24 mouse cellular contexts compared by ENCODE assay signal in genomic region chr13:109920256-109920655, GRCm38 (mm10).
"Had no signal": no experiment of that assay in that cellular context is flagged by ENCODE, and none has a peak within 500 bp of the region (broad histone marks: within the 10 kb centered on the region; RNA-seq: fewer than 3 reads in every experiment).

No protein-coding gene starts in this region.

- H3K4me2 ChIP-seq: heart, embryonic 12.5 days; hindbrain, embryonic 13.5 days; hindbrain, embryonic 15.5 days; intestine, embryonic 15.5 days; kidney, embryonic 15.5 days; limb, embryonic 13.5 days; limb, embryonic 15.5 days; liver, embryonic 12.5 days had no signal

- ATAC-seq: hindbrain, postnatal 0 days; intestine, embryonic 15.5 days; liver, embryonic 12.5 days had no signal

- H3K4me1 ChIP-seq: hindbrain, embryonic 15.5 days; intestine, embryonic 15.5 days; limb, embryonic 15.5 days had no signal

- H3K4me3 ChIP-seq: heart, embryonic 10.5 days; heart, embryonic 12.5 days; hindbrain, embryonic 13.5 days; hindbrain, embryonic 15.5 days; intestine, embryonic 15.5 days; kidney, embryonic 15.5 days; limb, embryonic 13.5 days; limb, embryonic 15.5 days; liver, embryonic 12.5 days had no signal

- H3K36me3 ChIP-seq: heart, embryonic 10.5 days; heart, embryonic 12.5 days; hindbrain, embryonic 13.5 days; hindbrain, embryonic 15.5 days; intestine, embryonic 15.5 days; kidney, embryonic 15.5 days; limb, embryonic 13.5 days; limb, embryonic 15.5 days; liver, embryonic 12.5 days had no signal

- H3K9me3 ChIP-seq: heart, embryonic 10.5 days; heart, embryonic 12.5 days; hindbrain, embryonic 13.5 days; hindbrain, embryonic 15.5 days; intestine, embryonic 15.5 days; kidney, embryonic 15.5 days; limb, embryonic 13.5 days; limb, embryonic 15.5 days; liver, embryonic 12.5 days had no signal

- H3K27me3 ChIP-seq: heart, embryonic 12.5 days; hindbrain, embryonic 13.5 days; hindbrain, embryonic 15.5 days; intestine, embryonic 15.5 days; kidney, embryonic 15.5 days; limb, embryonic 13.5 days; limb, embryonic 15.5 days; liver, embryonic 12.5 days had no signal

- H3K27ac ChIP-seq: heart, embryonic 10.5 days; hindbrain, embryonic 13.5 days; hindbrain, embryonic 15.5 days; hindbrain, postnatal 0 days; intestine, embryonic 15.5 days; kidney, embryonic 15.5 days; kidney, postnatal 0 days; limb, embryonic 13.5 days; limb, embryonic 15.5 days; liver, embryonic 12.5 days; liver, embryonic 14.5 days had no signal

- DNase-seq: gastrocnemius, postnatal 10 days; gastrocnemius, postnatal 36 days; heart, adult 18-20 months; heart, postnatal 10 days; kidney, adult 11 months; kidney, adult 2 months; kidney, adult 9 months; kidney, postnatal 14 days; kidney, postnatal 36 days; layer of hippocampus, adult 9-11 months; layer of hippocampus, postnatal 36 days; left cerebral cortex, postnatal 4 days had no signal

- H3K9ac ChIP-seq: heart, embryonic 12.5 days; hindbrain, embryonic 13.5 days; hindbrain, embryonic 15.5 days; intestine, embryonic 15.5 days; kidney, embryonic 15.5 days; limb, embryonic 13.5 days; limb, embryonic 15.5 days; liver, embryonic 12.5 days; liver, embryonic 14.5 days had no signal
